Mouse (Mus musculus): ENCODE results near the gene Capn1. TPM values are rescaled to one million over a fixed set of nuclear protein-coding genes. Genes with fewer than 3 reads are reported as not detected.
"Not testable (repeated sequence)": the region's sequence is repeated elsewhere in the genome, so short reads cannot be mapped to it uniquely, and the experiment has no call there.

The Capn1 gene
- polyA plus RNA-seq, 1 experiment from 2014 or later: 2.4 TPM

DNA sequence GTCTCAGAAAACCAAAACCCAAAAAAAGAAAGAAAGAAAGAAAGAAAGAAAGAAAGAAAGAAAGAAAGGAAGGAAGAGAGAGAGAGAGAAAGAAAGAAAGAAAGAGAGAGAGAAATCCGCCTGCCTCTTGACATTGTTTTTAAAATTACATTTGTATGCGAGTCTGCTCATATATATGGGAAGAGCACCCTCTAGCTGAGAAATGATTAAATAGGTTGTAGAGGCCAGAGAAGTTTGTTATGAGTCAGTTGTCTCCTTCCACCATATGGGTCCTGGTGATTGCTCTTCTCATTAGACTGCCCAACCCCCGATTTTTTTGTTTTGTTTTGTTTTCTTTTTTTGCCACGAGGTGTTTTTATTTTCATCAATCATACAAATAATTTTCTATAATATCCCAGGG is 28.4 kb upstream of the Capn1 start:
- H3K4me3 ChIP-seq (replicated peaks; ENCODE audit: low read depth, low read length); H3K27me3 ChIP-seq (ENCODE audit: control insufficient read depth, insufficient read depth, low read length); H3K9me3 ChIP-seq (ENCODE audit: control insufficient read depth, low read length); ATAC-seq (ENCODE audit: low FRiP score, low TSS enrichment); H3K9ac ChIP-seq (replicated peaks; ENCODE audit: low read length); H3K27ac ChIP-seq (replicated peaks; ENCODE audit: low read depth, low read length); H3K4me2 ChIP-seq (ENCODE audit: low read length): not testable (repeated sequence)
- 65% methylated on average over 4 of the region's 4 CpGs for WGBS
- peaks cover 18% of the 10 kb centered on the region for H3K4me1 ChIP-seq (ENCODE audit: control insufficient read depth, insufficient read depth, low read length)
- peaks cover 10% of the 10 kb centered on the region for H3K36me3 ChIP-seq (ENCODE audit: control insufficient read depth, insufficient read depth, low read length)
- peak; percentile 72 for DNase-seq

GRCm38 (mm10) chr19:6042293-6042692 is 26.6 kb upstream of the Capn1 start:
- ATAC-seq (ENCODE audit: low FRiP score, low TSS enrichment): no peak
- WGBS: 83% methylated on average over 9 of the region's 9 CpGs
- Histone ChIP-seq H3K9ac (replicated peaks; ENCODE audit: low read length) (no peak overlapping the region; the same call in 1 of the 2 replicates), H3K9me3 (ENCODE audit: control insufficient read depth, low read length) (no peaks in the 10 kb centered on the region), H3K27ac (replicated peaks; ENCODE audit: low read depth, low read length) (no peak overlapping the region), H3K36me3 (ENCODE audit: control insufficient read depth, insufficient read depth, low read length) (no peaks in the 10 kb centered on the region), H3K4me1 (ENCODE audit: control insufficient read depth, insufficient read depth, low read length) (peaks cover 8% of the 10 kb centered on the region), H3K4me2 (ENCODE audit: low read length) (no peak overlapping the region), H3K4me3 (replicated peaks; ENCODE audit: low read depth, low read length) (no peak overlapping the region), H3K27me3 (ENCODE audit: control insufficient read depth, insufficient read depth, low read length) (no peaks in the 10 kb centered on the region)
- no peak for DNase-seq

- Histone ChIP-seq H3K9ac (replicated peaks; ENCODE audit: low read length) (no peak overlapping the region), H3K9me3 (ENCODE audit: control insufficient read depth, low read length) (no peaks in the 10 kb centered on the region), H3K4me1 (ENCODE audit: control insufficient read depth, insufficient read depth, low read length) (peaks cover 1% of the 10 kb centered on the region), H3K4me2 (ENCODE audit: low read length) (no peak overlapping the region), H3K27ac (replicated peaks; ENCODE audit: low read depth, low read length) (no peak overlapping the region), H3K36me3 (ENCODE audit: control insufficient read depth, insufficient read depth, low read length) (no peaks in the 10 kb centered on the region), H3K4me3 (replicated peaks; ENCODE audit: low read depth, low read length) (no peak overlapping the region), H3K27me3 (ENCODE audit: control insufficient read depth, insufficient read depth, low read length) (no peaks in the 10 kb centered on the region)
- no peak for DNase-seq
- ATAC-seq (ENCODE audit: low FRiP score, low TSS enrichment): no peak
Measured at GRCm38 (mm10) chr19:6040002-6040401, 24.3 kb upstream of the Capn1 start.

DNA sequence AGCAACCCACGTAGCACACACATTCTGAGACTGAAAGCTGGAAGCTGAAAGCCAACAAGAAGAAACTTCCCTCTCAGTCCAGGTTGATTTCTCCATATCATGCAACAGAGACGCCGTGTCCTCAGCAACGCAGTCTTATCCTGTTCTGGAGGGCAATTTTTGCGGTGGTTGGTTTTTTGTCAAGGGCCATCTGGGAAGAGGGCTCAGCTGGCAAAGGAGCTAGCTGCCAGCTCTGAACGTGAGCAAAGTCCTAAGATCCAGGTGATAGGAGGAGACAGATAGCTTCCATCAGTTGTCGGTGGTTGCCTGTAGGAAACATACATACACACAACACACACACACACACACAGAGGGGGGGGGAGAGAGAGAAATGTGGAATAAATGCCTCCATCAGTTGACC is 22.6 kb upstream of the Capn1 start:
- Histone ChIP-seq H3K36me3 (ENCODE audit: control insufficient read depth, insufficient read depth, low read length) (no peaks in the 10 kb centered on the region), H3K27me3 (ENCODE audit: control insufficient read depth, insufficient read depth, low read length) (no peaks in the 10 kb centered on the region), H3K9ac (replicated peaks; ENCODE audit: low read length) (no peak overlapping the region), H3K4me1 (ENCODE audit: control insufficient read depth, insufficient read depth, low read length) (no peaks in the 10 kb centered on the region), H3K4me3 (replicated peaks; ENCODE audit: low read depth, low read length) (no peak overlapping the region), H3K9me3 (ENCODE audit: control insufficient read depth, low read length) (no peaks in the 10 kb centered on the region), H3K27ac (replicated peaks; ENCODE audit: low read depth, low read length) (no peak overlapping the region), H3K4me2 (ENCODE audit: low read length) (no peak overlapping the region)
- ATAC-seq (ENCODE audit: low FRiP score, low TSS enrichment) (no peak), DNase-seq (no peak)
- WGBS: 84% methylated on average over 7 of the region's 7 CpGs

DNA sequence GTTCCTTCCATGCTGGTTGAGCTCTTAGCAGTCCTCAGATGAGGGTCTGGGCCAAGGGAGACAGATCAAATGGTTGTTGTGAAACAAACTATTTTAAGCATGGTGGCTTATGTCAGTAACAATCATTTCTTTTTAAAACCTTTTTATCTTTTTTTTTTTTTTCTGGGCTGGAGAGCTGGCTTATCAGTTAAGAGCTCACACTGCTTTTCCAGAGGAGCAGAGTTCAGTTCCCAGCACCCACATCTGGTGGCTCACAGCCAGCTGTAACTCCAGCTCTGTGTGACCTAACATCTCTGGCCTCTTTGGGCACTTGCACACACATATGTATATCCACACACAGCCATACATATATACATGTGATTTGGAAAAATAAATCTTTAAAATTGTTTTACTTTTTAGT is 22.0 kb upstream of the Capn1 start:
- Histone ChIP-seq H3K27ac (replicated peaks; ENCODE audit: low read depth, low read length) (no peak overlapping the region), H3K36me3 (ENCODE audit: control insufficient read depth, insufficient read depth, low read length) (no peaks in the 10 kb centered on the region), H3K4me2 (ENCODE audit: low read length) (no peak overlapping the region), H3K27me3 (ENCODE audit: control insufficient read depth, insufficient read depth, low read length) (no peaks in the 10 kb centered on the region), H3K9me3 (ENCODE audit: control insufficient read depth, low read length) (no peaks in the 10 kb centered on the region), H3K4me3 (replicated peaks; ENCODE audit: low read depth, low read length) (no peak overlapping the region), H3K9ac (replicated peaks; ENCODE audit: low read length) (no peak overlapping the region), H3K4me1 (ENCODE audit: control insufficient read depth, insufficient read depth, low read length) (no peaks in the 10 kb centered on the region)
- DNase-seq (no peak), ATAC-seq (ENCODE audit: low FRiP score, low TSS enrichment) (no peak)

GRCm38 (mm10) chr19:6035966-6036585 is 20.4 kb upstream of the Capn1 start:
- DNase-seq (no peak), ATAC-seq (ENCODE audit: low FRiP score, low TSS enrichment) (no peak)
- WGBS: 83% methylated on average over 9 of the region's 9 CpGs
- Histone ChIP-seq H3K9ac (replicated peaks; ENCODE audit: low read length) (no peak overlapping the region), H3K4me3 (replicated peaks; ENCODE audit: low read depth, low read length) (no peak overlapping the region), H3K36me3 (ENCODE audit: control insufficient read depth, insufficient read depth, low read length) (no peaks in the 10 kb centered on the region), H3K4me1 (ENCODE audit: control insufficient read depth, insufficient read depth, low read length) (no peaks in the 10 kb centered on the region), H3K27me3 (ENCODE audit: control insufficient read depth, insufficient read depth, low read length) (no peaks in the 10 kb centered on the region), H3K4me2 (ENCODE audit: low read length) (no peak overlapping the region), H3K9me3 (ENCODE audit: control insufficient read depth, low read length) (no peaks in the 10 kb centered on the region), H3K27ac (replicated peaks; ENCODE audit: low read depth, low read length) (no peak overlapping the region)

GRCm38 (mm10) chr19:6030520-6031280 is 15.0 kb upstream of the Capn1 start:
- no peak overlapping the region for H3K27ac ChIP-seq (replicated peaks; ENCODE audit: low read depth, low read length)

GRCm38 (mm10) chr19:6029426-6029825 is 13.7 kb upstream of the Capn1 start:
- Histone ChIP-seq H3K36me3 (ENCODE audit: control insufficient read depth, insufficient read depth, low read length) (no peaks in the 10 kb centered on the region), H3K4me1 (ENCODE audit: control insufficient read depth, insufficient read depth, low read length) (no peaks in the 10 kb centered on the region), H3K4me2 (ENCODE audit: low read length) (no peak overlapping the region), H3K9ac (replicated peaks; ENCODE audit: low read length) (no peak overlapping the region), H3K27ac (replicated peaks; ENCODE audit: low read depth, low read length) (no peak overlapping the region), H3K4me3 (replicated peaks; ENCODE audit: low read depth, low read length) (no peak overlapping the region), H3K27me3 (ENCODE audit: control insufficient read depth, insufficient read depth, low read length) (no peaks in the 10 kb centered on the region), H3K9me3 (ENCODE audit: control insufficient read depth, low read length) (no peaks in the 10 kb centered on the region)
- ATAC-seq (ENCODE audit: low FRiP score, low TSS enrichment) (no peak), DNase-seq (no peak)
- WGBS: 79% methylated on average over 9 of the region's 9 CpGs

More at GRCm38 (mm10) chr19:6030520-6031280, 15.0 kb upstream of the Capn1 start:
- Histone ChIP-seq H3K27me3 (ENCODE audit: control insufficient read depth, insufficient read depth, low read length) (no peaks in the 10 kb centered on the region), H3K4me2 (ENCODE audit: low read length) (no peak overlapping the region), H3K4me3 (replicated peaks; ENCODE audit: low read depth, low read length) (no peak overlapping the region), H3K9me3 (ENCODE audit: control insufficient read depth, low read length) (no peaks in the 10 kb centered on the region), H3K9ac (replicated peaks; ENCODE audit: low read length) (no peak overlapping the region), H3K36me3 (ENCODE audit: control insufficient read depth, insufficient read depth, low read length) (no peaks in the 10 kb centered on the region), H3K4me1 (ENCODE audit: control insufficient read depth, insufficient read depth, low read length) (no peaks in the 10 kb centered on the region)
- ATAC-seq (ENCODE audit: low FRiP score, low TSS enrichment) (no peak), DNase-seq (no peak)
- 75% methylated on average over 14 of the region's 14 CpGs for WGBS

DNA sequence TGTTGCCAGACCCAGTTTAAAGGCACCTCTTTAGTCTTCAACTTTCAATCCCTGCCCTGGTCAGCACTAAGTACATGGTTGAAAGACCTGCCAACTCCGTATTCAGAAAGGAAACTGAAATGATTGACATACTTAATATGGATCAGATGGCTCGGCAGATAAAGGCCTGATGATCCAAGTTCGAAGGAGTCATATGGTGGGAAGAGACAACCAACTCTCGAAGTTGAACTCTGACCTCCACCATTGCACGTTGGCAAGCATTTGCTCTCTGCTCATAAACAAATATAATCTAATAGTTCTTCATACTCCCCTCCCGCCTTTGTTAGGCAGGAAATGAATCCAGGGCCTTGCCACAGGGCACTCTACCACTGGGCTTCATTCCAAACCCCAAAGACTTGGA is 13.3 kb upstream of the Capn1 start:
- DNase-seq: no peak
- no peak for ATAC-seq (ENCODE audit: low FRiP score, low TSS enrichment)
- H3K27me3 ChIP-seq (ENCODE audit: control insufficient read depth, insufficient read depth, low read length): no peaks in the 10 kb centered on the region
- no peaks in the 10 kb centered on the region for H3K4me1 ChIP-seq (ENCODE audit: control insufficient read depth, insufficient read depth, low read length)
- H3K9ac ChIP-seq (replicated peaks; ENCODE audit: low read length): no peak overlapping the region
- H3K27ac ChIP-seq (replicated peaks; ENCODE audit: low read depth, low read length): no peak overlapping the region
- 91% methylated on average over 6 of the region's 6 CpGs for WGBS
- H3K9me3 ChIP-seq (ENCODE audit: control insufficient read depth, low read length): no peaks in the 10 kb centered on the region
- no peak overlapping the region for H3K4me2 ChIP-seq (ENCODE audit: low read length)
- no peak overlapping the region for H3K4me3 ChIP-seq (replicated peaks; ENCODE audit: low read depth, low read length)
- no peaks in the 10 kb centered on the region for H3K36me3 ChIP-seq (ENCODE audit: control insufficient read depth, insufficient read depth, low read length)
